Mouse (Mus musculus) CD4-positive, CD25-positive, alpha-beta regulatory T cell, adult 9 weeks (primary cell): ENCODE measurements around the gene Gm14151. TPM values are rescaled to one million over a fixed set of nuclear protein-coding genes. Genes with fewer than 3 reads are reported as not detected.

Experiments
- polyA plus RNA-seq: library from polyadenylated mRNA; unstranded; fragments of 100-300 nt; shearing (Covaris generic); gene quantifications from one replicate; pipeline ENCODE4 v1.2.1, GENCODE M21; 2017

Gm14151 gene
- not detected for polyA plus RNA-seq

GRCm38 (mm10) chr2:151092250-151092649, at the start of gene Gm14151:
TSS of gene Gm14151 (minus strand) at chr2:151092350.

GRCm38 (mm10) chr2:151097945-151098344, 5.8 kb upstream of the Gm14151 start, which contains the start of gene Gm14147:
TSS of gene Gm14147 (plus strand) at chr2:151098245.

GRCm38 (mm10) chr2:151039232-151039695, 52.9 kb downstream of the Gm14151 start, which contains the start of the genes Ninl and Nanp:
TSS of gene Ninl (minus strand) at chr2:151039382.
TSS of gene Nanp (minus strand) at chr2:151039398.

Other genes starting within 250 kb of the Gm14151 start
- 10.8 TPM for gene Abhd12, start 187.6 kb downstream of the Gm14151 start, polyA plus RNA-seq
- 5.0 TPM for gene Gins1, start 186.9 kb downstream of the Gm14151 start, polyA plus RNA-seq
- gene Ninl, start 53.0 kb downstream of the Gm14151 start, polyA plus RNA-seq = 0.60 TPM
- 33.5 TPM for gene Nanp, start 53.0 kb downstream of the Gm14151 start, polyA plus RNA-seq
- 0.14 TPM for gene Gm14147, start 5.9 kb upstream of the Gm14151 start, polyA plus RNA-seq